Mouse (Mus musculus): ENCODE results near the gene Cited1. TPM values are rescaled to one million over a fixed set of nuclear protein-coding genes. Genes with fewer than 3 reads are reported as not detected.

Cited1 gene
- 3.3 and 4.4 TPM in 2 replicates for polyA plus RNA-seq (2012; rRNA removed)

GRCm38 (mm10) chrX:102251937-102252860 lies at the start of gene Cited1:
Gene Cited1, minus strand, starts transcription at chrX:102252181.
- Histone ChIP-seq H3K4me3 (ENCODE audit: insufficient read depth, low read depth, low read length) (peak within 1 kb of the TSS; percentile 77), H3K27me3 (replicated peaks; ENCODE audit: control insufficient read depth, insufficient read depth, low read length) (no peaks in the 10 kb centered on the region), H3K4me1 (ENCODE audit: control insufficient read depth, insufficient read depth, low read length) (no peaks in the 10 kb centered on the region), H3K27ac (ENCODE audit: insufficient read depth, low read depth, low read length) (no peak within 1 kb of the TSS), H3K36me3 (ENCODE audit: control insufficient read depth, insufficient read depth, low read length) (no peaks in the 10 kb centered on the region)
- peak; percentile 45 for DNase-seq
- under 1% methylated on average over 44 of the region's 44 CpGs for WGBS
- TF ChIP-seq CTCF (conservative IDR thresholded peaks at IDR 0.05; ENCODE audit: insufficient read depth, insufficient read length, low read depth, low read length) (no peak), POLR2A (IDR thresholded peaks at IDR 0.05; ENCODE audit: low read depth, low read length) (no peak)

DNA sequence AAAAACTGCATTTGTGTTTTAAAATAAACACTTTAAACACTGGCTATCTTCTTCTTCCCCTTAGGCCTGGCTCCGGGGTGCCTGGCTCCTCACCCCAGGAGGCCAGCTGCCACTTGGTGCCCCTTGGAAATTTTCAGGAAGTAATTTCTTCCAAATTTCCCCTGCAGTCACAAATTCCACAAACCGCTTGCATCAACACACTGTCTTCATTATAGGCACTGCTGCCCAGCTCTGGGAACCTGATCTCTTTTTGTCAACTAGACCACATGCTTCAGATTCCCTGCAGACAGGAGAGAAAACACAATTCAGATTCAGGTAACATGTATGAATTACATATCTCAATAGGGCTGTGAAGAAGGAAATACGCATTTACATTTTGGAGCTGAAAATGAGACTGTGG lies 32.9 kb upstream of the Cited1 start:
- Histone ChIP-seq H3K4me1 (ENCODE audit: control insufficient read depth, insufficient read depth, low read length) (no peaks in the 10 kb centered on the region), H3K27me3 (replicated peaks; ENCODE audit: control insufficient read depth, insufficient read depth, low read length) (no peaks in the 10 kb centered on the region), H3K36me3 (ENCODE audit: control insufficient read depth, insufficient read depth, low read length) (no peaks in the 10 kb centered on the region), H3K27ac (ENCODE audit: insufficient read depth, low read depth, low read length) (no peak overlapping the region), H3K4me3 (ENCODE audit: insufficient read depth, low read depth, low read length) (no peak overlapping the region)
- 83% methylated on average over 3 of the region's 3 CpGs for WGBS
- no peak for DNase-seq
- no peak for TF ChIP-seq POLR2A (IDR thresholded peaks at IDR 0.05; ENCODE audit: low read depth, low read length)
- TF ChIP-seq CTCF (conservative IDR thresholded peaks at IDR 0.05; ENCODE audit: insufficient read depth, insufficient read length, low read depth, low read length): no peak

GRCm38 (mm10) chrX:102262620-102263345 lies 10.8 kb upstream of the Cited1 start:
- Histone ChIP-seq H3K27me3 (replicated peaks; ENCODE audit: control insufficient read depth, insufficient read depth, low read length) (no peaks in the 10 kb centered on the region), H3K27ac (ENCODE audit: insufficient read depth, low read depth, low read length) (no peak overlapping the region), H3K36me3 (ENCODE audit: control insufficient read depth, insufficient read depth, low read length) (no peaks in the 10 kb centered on the region), H3K4me1 (ENCODE audit: control insufficient read depth, insufficient read depth, low read length) (no peaks in the 10 kb centered on the region), H3K4me3 (ENCODE audit: insufficient read depth, low read depth, low read length) (no peak overlapping the region)
- WGBS: 88% methylated on average over 14 of the region's 14 CpGs
- DNase-seq: no peak
- TF ChIP-seq CTCF (conservative IDR thresholded peaks at IDR 0.05; ENCODE audit: insufficient read depth, insufficient read length, low read depth, low read length) (no peak), POLR2A (IDR thresholded peaks at IDR 0.05; ENCODE audit: low read depth, low read length) (no peak)

- H3K27ac ChIP-seq (ENCODE audit: insufficient read depth, low read depth, low read length): no peak overlapping the region
- no peak overlapping the region for H3K4me3 ChIP-seq (ENCODE audit: insufficient read depth, low read depth, low read length)
- WGBS: 86% methylated on average over 4 of the region's 4 CpGs
- H3K27me3 ChIP-seq (replicated peaks; ENCODE audit: control insufficient read depth, insufficient read depth, low read length): no peaks in the 10 kb centered on the region
- no peak for TF ChIP-seq CTCF (conservative IDR thresholded peaks at IDR 0.05; ENCODE audit: insufficient read depth, insufficient read length, low read depth, low read length)
- no peaks in the 10 kb centered on the region for H3K4me1 ChIP-seq (ENCODE audit: control insufficient read depth, insufficient read depth, low read length)
- no peaks in the 10 kb centered on the region for H3K36me3 ChIP-seq (ENCODE audit: control insufficient read depth, insufficient read depth, low read length)
- DNase-seq: no peak
These were observed 7.8 kb upstream of the Cited1 start for GRCm38 (mm10) chrX:102259772-102260171.

GRCm38 (mm10) chrX:102253892-102254291 lies 1.9 kb upstream of the Cited1 start:
- Histone ChIP-seq H3K27ac (ENCODE audit: insufficient read depth, low read depth, low read length) (no peak overlapping the region), H3K27me3 (replicated peaks; ENCODE audit: control insufficient read depth, insufficient read depth, low read length) (no peaks in the 10 kb centered on the region), H3K4me1 (ENCODE audit: control insufficient read depth, insufficient read depth, low read length) (no peaks in the 10 kb centered on the region), H3K4me3 (ENCODE audit: insufficient read depth, low read depth, low read length) (no peak overlapping the region), H3K36me3 (ENCODE audit: control insufficient read depth, insufficient read depth, low read length) (no peaks in the 10 kb centered on the region)
- DNase-seq: no peak
- TF ChIP-seq POLR2A (IDR thresholded peaks at IDR 0.05; ENCODE audit: low read depth, low read length) (no peak), CTCF (conservative IDR thresholded peaks at IDR 0.05; ENCODE audit: insufficient read depth, insufficient read length, low read depth, low read length) (no peak)
- WGBS: 5% methylated on average over 7 of the region's 7 CpGs

DNA sequence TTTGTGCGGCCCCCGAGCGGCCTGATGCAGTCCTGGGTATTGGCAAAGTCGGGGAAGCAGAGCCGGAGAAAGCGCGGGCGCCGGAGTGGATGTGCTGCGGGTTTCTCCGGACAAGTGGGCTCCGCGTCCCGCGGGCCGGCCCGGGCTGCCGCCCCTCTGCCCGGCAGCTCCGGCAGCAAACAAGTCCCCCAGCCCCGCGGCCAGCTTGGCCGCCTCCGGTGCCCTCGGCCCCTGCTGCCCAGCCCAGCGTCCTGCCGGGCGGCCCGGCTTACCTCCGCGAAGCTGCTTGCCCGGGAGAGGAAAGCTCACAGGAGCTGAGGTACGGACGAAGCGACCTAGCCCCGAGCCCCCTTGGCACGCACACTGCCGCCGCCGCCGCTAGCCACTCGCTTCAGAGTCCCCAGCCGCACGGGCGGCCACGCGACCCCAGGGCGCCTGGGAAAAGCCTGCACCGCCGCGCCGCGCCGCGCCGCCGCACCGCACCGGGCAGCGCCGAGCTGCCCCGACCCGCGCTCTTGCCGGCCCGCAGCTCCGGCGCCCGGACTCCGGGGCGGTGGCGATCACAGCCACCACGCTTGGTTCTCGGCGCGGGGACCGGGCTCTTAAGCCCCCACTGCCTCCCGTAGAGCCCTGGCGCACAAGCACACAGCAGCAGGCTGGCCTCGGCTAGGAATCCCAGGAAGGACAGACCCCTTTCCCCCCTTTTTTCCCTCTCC lies 602 bp downstream of the Cited1 start:
- WGBS: under 1% methylated on average over 51 of the region's 80 CpGs
- Histone ChIP-seq H3K27ac (ENCODE audit: insufficient read depth, low read depth, low read length) (no peak overlapping the region), H3K4me1 (ENCODE audit: control insufficient read depth, insufficient read depth, low read length) (no peaks in the 10 kb centered on the region), H3K4me3 (ENCODE audit: insufficient read depth, low read depth, low read length) (peak overlapping the region; percentile 77), H3K27me3 (replicated peaks; ENCODE audit: control insufficient read depth, insufficient read depth, low read length) (no peaks in the 10 kb centered on the region), H3K36me3 (ENCODE audit: control insufficient read depth, insufficient read depth, low read length) (no peaks in the 10 kb centered on the region)
- DNase-seq: no peak
- TF ChIP-seq CTCF (conservative IDR thresholded peaks at IDR 0.05; ENCODE audit: insufficient read depth, insufficient read length, low read depth, low read length) (no peak), POLR2A (IDR thresholded peaks at IDR 0.05; ENCODE audit: low read depth, low read length) (no peak)

DNA sequence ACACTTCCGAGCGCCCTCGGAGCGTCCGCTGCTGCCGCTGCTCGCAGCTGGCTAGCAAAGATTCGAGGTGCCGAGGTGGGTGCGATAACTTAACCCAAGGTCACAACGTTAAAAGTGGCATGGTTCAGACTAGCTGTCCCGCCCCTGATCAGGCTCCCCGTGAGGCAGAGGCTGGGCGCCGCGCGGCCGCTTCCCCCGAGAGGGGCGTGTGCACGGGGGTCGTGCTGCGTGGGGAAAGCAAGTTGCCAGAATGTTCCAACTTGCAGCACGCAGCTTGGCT lies 1.1 kb downstream of the Cited1 start:
- WGBS: 0% methylated on average over 22 of the region's 24 CpGs
- DNase-seq: no peak
- Histone ChIP-seq H3K36me3 (ENCODE audit: control insufficient read depth, insufficient read depth, low read length) (no peaks in the 10 kb centered on the region), H3K27me3 (replicated peaks; ENCODE audit: control insufficient read depth, insufficient read depth, low read length) (no peaks in the 10 kb centered on the region), H3K4me1 (ENCODE audit: control insufficient read depth, insufficient read depth, low read length) (no peaks in the 10 kb centered on the region), H3K4me3 (ENCODE audit: insufficient read depth, low read depth, low read length) (peak overlapping the region; percentile 77), H3K27ac (ENCODE audit: insufficient read depth, low read depth, low read length) (no peak overlapping the region)
- no peak for TF ChIP-seq CTCF (conservative IDR thresholded peaks at IDR 0.05; ENCODE audit: insufficient read depth, insufficient read length, low read depth, low read length)
- no peak for TF ChIP-seq POLR2A (IDR thresholded peaks at IDR 0.05; ENCODE audit: low read depth, low read length)
